Mouse (Mus musculus): ENCODE results near the gene Twf2.

Gene Twf2

DNA sequence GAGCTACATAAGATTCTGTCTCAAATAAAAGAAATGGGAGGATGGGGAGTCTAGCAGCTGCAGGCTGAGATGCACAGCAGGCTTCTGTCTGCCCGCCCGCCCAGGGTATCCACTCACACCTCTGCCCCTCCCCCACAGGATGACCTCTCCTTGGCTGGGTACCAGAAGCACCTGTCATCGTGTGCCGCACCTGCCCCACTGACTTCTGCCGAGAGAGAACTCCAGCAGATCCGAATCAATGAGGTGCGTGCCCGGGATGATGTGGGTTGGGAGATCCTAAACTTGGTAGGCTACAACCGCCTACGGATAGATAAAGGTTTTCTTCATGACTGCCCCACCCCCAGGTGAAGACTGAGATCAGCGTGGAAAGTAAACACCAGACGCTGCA lies 9.7 kb downstream of the Twf2 start:
- DNase-seq: no peak

DNA sequence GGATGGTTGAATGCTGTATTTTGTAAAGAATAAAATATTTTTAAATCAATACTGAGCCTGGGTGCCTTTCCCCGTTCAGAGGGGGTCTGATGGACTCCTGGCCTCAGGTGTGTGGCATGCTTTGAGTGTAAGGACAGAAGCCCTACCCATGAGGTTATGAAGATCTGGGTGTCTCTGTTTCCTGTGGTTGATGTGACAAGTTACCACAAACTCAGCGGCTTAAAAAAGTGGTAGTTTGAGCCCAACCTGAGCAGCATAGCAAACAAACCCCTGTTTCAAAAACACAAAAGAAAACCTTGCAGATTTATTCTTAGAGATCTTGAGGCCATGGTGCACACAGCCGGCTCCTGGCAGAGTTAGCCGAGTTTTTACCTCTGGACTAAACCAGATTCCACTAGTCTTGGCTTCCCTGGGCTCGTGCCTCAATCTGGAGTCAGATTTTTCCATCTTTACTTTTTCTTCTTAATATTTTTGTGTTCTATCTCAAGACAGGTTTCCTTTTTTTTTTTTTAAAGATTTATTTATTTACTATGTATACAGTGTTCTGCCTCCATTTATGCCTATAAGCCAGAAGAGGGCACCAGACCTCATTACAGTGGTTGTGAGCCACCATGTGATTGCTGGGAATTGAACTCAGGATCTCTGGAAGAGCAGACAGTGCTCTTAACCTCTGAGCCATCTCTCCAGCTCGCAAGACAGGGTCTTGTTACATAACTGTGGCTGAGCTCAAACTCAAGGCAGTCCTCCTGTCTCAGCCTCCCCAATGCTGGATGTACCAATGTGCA lies 12.6 kb downstream of the Twf2 start:
- DNase-seq: no peak

DNA sequence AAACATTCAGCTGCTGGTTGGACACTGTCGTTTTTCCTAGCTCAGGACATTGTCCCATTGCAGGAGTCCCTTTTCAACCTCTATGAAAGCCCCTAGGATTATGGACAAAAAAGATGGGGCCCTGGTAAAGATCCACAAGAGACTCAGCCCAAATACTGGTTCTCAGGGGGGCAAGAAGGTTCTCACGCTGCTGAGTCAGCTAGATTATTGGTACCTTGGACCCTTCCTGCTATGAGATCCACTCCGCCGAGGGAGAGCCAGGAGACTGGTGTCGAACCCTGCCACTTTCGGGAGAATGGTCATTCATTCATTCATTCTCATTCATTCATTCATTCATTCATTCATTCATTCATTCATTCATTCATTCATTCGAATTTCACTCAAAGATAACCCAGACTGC lies 14.1 kb downstream of the Twf2 start:
- DNase-seq: no peak

DNA sequence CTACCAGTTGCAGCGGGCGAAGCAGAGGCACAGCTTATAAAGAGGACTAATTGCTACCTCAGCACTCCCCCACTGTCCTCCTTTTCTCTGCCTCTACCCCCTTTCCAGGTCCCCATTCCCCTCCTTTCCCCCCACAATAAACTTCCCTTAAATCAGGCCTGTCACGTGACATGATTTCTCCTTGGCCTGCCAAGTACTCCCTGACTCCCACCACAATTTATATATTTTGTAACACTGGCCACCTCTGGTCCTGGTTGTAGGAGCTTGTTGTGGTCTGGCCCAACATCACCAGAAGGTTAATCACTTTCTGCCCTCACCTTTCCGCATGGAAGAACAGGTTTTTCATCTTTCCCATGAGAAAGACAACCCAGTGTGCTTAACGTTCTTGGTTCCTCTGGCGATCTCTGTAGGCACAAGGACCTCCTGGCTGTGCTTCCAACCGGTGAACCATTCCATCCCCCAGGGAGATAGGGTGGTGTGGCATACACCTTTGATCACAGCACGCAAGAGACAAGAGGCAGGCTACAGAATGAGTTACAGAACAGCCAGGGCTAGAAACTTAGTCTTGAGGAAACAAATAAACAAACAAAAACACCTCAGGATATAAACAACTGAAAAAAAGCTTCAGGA lies 18.1 kb downstream of the Twf2 start:
- no peak for DNase-seq

DNA sequence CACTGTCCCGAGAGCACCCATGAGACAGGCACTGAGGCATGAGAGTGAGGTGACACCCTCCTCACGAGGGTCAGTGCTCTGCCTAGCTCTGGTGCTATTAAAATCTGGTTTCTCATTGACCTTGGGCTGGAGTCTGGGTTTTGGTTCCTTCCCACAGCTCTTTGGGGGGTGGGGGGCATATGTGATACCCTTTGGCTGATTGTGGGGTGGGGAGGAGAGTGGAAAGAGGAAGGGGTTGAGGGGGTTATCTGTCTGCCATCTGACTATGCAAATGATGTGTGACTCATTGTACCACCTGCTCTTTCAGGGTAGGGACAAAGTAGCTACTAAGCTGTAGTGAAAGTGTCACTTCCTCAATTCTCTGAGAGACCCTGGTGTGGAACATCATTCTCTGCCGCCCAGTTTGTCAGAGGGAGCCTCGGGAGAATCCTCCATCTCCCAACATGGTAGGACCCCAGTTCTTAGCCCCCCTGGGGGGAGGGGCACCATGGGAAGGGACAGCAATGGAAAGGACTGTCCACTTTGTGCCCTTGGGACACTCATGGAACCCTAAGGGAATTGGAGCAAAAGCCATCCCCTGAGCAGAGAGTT lies 19.4 kb downstream of the Twf2 start, which contains the start of gene Tlr9:
Tlr9 (plus strand) TSS at position 338 of the 591 bp plus-strand sequence.
- no peak for DNase-seq

DNA sequence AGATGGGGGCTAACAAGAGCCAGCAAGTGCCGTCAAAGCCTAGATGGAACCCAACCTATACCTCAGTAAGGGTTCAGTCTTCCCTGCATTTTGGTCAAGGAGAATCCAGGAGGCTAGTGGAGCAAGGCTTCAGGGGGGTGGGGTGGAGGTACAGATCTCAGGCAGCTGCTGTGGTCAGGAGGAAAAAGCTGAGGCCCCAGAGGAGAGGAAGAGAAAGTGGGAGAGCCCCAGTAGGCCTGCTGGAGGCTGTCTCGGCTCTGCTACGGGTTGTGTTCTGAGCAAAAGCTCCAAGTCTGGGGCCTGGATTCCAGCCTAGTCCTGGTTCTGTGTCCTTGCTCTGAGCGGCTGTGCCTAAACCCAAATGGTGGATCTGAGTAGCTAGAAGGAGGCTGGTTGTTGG lies 20.1 kb downstream of the Twf2 start:
- DNase-seq: no peak

DNA sequence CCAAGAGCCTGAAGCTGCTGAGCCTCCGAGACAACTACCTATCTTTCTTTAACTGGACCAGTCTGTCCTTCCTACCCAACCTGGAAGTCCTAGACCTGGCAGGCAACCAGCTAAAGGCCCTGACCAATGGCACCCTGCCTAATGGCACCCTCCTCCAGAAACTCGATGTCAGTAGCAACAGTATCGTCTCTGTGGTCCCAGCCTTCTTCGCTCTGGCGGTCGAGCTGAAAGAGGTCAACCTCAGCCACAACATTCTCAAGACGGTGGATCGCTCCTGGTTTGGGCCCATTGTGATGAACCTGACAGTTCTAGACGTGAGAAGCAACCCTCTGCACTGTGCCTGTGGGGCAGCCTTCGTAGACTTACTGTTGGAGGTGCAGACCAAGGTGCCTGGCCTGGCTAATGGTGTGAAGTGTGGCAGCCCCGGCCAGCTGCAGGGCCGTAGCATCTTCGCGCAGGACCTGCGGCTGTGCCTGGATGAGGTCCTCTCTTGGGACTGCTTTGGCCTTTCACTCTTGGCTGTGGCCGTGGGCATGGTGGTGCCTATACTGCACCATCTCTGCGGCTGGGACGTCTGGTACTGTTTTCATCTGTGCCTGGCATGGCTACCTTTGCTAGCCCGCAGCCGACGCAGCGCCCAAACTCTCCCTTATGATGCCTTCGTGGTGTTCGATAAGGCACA lies 22.7 kb downstream of the Twf2 start:
- no peak for DNase-seq

DNA sequence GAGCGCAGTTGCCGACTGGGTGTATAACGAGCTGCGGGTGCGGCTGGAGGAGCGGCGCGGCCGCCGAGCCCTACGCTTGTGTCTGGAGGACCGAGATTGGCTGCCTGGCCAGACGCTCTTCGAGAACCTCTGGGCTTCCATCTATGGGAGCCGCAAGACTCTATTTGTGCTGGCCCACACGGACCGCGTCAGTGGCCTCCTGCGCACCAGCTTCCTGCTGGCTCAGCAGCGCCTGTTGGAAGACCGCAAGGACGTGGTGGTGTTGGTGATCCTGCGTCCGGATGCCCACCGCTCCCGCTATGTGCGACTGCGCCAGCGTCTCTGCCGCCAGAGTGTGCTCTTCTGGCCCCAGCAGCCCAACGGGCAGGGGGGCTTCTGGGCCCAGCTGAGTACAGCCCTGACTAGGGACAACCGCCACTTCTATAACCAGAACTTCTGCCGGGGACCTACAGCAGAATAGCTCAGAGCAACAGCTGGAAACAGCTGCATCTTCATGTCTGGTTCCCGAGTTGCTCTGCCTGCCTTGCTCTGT lies 23.3 kb downstream of the Twf2 start:
- DNase-seq: no peak

DNA sequence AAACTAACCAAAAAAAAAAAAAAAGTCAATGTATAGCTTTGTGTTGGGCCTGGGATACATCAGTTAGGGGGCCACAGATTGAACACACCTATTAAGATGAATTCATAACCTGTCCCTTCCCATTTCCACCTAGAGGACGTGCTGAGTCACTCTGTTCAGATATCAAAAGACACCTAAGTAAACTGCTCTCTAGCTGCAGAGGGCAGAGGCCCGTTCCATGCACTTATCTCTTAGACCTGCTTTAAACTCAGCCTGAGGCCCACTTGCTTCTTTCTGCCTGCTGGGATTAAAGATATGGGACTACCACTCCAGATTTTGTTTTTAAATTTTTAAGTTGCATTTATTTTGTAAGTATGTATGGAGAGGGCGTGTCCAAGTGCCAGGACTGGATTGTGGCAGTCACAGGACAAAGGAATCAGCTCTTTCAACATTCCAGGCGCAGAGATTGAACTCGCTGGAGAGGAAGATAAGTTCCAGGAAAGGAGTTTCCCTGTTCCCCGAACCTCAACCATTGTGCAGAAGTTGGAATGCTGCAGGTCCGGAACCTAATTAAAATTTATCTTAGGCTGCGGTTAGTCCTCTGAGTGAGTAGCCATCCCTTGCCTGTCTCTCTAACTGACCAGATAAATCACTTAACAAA lies 25.0 kb downstream of the Twf2 start:
- DNase-seq: no peak

DNA sequence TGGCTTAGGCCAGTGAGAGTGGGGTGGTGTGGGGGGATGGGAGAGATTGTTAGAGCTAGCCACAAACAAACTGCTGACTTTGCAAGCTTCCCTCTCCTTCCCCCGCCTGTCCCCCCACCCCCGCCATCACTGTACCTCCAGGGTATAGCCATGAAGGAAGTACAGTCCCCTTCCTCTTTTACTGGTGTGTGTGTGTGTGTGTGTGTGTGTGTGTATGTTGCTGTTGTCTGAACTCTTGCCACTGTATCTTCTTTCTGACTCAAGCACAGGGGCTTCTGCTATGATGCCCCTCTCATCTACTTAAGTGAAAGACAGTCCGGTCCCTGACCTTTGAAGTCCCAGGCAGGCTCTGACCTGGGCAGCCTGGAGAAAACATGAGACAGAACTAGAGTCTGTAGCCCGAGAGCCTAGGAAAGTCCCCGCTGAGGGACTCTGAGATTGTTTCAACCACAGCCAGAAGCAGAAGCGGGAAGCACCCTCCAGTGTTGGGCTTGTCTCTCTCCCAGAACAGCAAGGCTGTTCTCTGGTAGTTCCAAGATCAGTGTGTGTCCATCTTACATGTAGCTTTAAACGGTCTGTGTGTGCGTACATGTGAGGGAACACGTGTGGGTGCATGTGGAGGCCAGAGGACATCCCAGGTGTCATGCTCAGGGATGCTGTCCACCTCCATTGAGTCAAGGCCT lies 27.3 kb downstream of the Twf2 start:
- DNase-seq: no peak

DNA sequence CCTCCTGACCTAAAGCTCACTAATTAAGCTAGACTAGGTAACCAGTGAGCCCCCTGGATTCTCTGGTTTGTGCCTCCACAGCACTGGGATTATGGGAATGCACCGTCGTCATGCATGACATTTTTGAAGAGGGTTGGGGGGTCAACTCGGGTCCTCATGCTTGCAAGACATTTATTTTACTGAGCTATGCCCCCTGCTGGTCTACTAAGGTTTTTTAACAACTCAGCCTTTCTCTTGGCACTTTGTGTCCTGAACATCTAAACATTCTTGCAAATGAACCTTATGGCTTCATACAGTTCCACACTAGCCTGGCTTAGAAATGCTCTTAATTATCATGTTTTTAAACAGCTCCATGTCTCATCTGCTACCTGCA lies 27.8 kb downstream of the Twf2 start:
- DNase-seq: no peak

DNA sequence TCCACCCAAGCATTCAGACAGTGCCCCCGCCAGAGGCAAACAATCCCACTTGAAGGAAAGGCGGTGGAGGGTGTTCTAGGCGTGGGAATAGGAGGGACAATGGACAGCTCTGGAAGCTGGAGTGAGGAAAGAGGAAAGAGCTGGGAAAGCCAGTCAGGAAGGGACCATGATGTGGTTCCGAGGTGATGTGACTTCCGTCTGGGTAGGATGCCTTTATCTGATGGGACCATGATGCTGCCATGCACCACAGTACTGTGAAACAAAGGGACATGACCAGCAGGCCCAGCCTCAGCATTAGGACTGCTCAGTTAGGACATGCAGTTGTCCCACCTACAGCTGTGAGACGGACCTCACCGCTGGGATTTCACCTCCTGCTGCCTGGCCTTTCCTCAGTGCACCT lies 28.3 kb downstream of the Twf2 start:
- no peak for DNase-seq

DNA sequence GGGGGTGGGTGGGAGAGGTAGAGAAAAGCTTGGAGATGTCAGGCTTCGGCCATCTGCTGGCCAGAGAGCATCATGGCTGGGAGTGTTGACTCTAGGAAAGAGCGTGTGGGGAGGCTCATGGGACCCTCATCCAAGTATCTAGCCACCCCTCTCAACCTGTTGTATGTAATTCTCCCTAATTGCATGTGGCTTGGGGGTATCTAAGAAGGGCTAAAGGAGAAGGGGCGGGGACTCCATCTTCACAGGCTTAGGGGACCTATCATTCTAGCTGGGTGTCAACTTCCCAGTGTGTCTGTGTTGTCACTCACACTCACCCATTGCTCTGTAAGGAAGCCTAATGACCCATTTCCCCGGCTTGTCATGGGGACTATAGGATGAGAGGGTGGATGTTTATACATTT lies 28.9 kb downstream of the Twf2 start:
- DNase-seq: no peak

DNA sequence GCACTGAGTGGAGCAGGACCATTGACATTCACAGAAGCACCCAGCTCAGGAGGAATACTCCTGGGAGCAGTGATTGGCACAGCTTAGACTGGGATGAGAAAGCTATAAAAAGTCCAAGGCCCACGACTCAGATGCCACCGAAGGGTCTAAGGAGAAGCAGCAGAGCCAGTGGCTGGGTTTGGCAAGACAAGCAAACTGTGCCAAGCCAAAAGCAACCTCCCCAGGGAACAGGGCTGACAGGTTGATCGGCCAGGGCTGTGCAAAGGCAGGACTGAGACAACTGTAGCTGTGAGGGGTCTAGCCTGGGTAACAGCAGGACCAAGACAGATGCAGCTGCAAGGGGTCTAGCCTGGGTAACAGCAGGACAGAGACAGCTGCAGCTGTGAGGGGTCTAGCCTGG lies 30.0 kb downstream of the Twf2 start:
- DNase-seq: no peak

DNA sequence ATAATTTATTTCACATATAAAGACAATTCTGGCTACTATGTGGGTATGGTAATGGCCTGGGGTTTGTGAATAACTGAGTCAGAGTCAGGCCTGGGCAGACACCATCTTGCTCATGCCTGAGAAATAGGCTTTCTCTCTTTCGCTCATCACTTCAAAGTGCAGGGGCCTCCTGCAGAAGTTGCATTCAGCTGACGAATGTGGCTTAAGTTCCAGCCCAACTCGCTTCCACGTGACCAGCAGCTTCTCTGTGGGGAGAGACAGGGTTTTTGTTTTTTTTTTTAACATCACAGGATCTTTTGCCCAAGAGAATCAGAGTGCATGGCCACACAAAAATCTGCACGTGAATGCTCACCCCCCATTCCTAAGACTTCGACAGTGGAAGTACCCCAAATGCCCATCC lies 31.0 kb downstream of the Twf2 start:
- DNase-seq: no peak

DNA sequence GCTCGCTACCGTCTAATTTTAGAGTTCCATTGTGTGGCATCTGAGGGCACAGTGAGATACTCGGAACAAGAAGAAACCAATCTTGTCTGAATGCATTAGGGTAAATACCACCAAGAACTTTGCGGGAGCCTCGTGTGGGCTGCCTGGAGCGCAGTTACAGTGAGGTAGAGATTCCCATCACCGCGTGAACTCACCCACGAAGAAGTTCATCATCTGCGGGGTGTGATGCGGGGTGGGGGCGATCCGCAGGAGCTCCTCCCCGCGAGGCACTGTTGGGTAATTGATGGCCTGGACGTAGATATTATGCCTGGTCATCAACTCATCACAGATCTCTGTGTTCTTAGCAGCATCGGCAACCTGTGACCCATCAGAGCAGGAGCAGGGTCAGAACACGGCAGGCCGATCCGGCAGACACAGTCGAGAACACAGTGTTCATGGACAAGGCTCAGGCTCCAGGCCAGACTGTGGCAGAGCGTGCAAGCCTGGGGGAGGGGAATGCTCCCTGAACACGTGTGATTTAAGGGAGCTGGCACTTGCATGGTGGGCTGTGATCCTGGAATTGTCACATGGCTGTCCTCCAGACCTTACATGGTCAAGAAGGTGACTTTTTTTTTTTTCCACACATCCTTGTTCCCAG lies 32.4 kb downstream of the Twf2 start:
- DNase-seq: no peak

DNA sequence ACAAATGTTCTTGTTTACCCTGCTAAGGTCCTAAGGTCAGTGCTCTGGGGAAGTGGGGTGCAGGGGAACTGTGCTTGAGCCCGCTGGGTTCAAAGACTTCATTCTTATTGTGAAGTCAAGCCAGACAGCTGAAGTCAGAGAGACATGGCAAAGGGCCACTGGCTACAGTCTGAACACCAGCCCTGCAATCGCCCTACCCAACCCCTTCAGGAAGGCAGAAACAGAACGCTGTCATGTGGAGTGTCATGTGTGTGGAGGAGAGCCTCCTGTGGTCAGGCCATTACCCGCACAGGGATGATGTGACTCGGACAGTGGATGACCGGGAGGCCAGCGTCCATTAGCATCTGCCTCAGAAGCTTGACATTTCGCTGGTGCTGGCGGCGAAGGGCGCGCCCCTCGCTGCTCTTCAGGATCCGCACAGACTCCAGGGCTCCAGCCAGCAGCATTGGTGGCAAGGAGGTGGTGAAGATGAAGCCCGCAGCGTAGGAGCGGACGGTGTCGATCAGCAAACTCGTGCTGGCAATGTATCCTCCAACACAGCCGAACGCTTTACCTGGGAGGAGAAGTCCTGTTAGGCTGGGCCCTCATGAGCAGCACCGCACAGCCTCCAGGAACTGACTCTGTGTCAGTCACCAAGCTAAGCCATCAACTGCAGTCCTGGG lies 33.4 kb downstream of the Twf2 start:
- DNase-seq: no peak

DNA sequence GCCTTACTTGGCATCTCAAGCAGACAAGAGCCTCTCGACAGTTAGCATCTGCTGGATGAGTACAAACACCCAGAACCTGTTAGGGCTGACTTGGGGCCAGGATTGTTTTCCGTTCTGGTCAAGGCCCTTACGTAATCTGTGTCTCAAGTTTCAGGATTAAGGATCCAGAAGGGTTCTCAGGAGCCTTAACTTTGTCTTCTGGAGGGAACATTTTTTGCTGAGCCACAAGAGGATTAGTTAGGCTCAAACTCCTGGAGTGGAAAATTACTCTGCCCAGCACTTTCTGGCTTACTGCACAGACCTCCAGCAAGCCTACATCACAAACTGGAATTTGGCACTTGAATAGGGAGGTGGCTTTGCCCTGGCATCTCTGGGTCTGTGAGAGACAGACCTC lies 33.9 kb downstream of the Twf2 start:
- DNase-seq: no peak

DNA sequence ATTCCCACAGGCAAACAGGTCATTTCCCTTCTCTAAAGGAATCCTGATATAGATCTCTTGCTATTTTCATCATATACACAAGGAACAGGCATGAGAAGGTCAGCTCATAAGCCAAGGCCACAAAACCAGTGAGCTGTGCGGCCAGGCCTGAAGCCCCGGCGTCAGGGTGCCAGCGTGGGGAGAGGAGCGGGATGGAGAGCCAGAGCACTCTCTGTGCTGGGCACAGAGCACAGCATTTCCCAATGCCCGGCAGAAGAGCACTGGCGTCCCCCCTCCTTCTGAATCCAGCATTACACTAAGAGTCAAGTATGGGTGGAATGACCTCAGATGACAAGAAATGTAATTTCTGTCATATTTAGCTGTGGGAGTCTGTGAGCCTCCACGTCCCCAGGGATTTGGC lies 34.5 kb downstream of the Twf2 start:
- DNase-seq: no peak

DNA sequence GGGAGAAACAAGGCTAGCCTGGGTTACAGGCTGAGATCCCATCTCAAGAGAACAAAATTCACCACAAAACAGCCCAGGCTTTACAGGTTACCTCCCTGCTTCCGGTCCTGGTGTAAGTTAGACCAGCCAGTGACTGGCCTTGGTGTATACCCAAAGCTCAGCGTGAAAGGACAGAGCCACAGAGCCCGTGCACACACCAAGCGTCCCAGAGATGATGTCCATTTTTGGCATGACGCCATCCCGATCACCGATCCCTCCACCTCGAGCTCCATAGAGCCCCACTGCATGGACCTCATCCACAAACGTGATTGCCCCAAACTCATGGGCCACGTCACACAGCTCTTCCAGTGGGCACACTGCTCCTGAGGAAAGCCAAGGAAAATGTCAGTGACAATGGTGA lies 35.0 kb downstream of the Twf2 start:
- no peak for DNase-seq

DNA sequence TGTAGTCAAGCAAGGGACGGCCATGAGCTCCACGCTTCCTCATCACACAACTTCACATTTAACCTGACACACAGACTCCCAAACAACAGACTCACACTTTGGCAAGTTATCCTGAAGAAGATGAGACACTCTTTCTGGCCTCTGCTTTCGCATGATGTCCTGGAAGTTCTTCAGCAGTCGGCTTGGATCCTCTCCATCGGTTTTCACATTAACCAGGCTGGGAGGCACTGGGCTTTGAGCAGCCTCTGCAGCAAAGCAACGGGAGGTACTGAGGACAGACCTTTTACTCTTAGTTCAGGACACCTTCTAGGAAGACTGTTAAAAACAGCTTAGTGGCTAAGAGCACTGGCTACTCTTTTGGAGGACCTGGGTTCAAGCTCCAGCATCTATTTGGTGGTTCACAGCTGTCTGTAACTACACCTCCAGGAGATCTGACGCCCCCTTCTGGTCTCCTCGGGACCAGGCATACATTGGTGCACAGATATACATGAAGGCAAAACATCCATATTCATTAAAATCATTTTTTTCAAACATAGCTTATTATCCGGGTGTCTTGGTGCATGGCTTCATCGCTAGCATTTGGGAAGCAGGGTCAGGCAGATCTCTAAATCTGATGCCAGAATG lies 38.7 kb downstream of the Twf2 start:
- DNase-seq: no peak
